Comparison of ENCODE assay signal across 20 mouse cellular contexts in genomic region chr8:46862508-46862907, GRCm38 (mm10).
"Had no signal": no experiment of that assay in that cellular context is flagged by ENCODE, and none has a peak within 500 bp of the region (broad histone marks: within the 10 kb centered on the region; RNA-seq: fewer than 3 reads in every experiment).

No protein-coding gene starts in this region.

- DNase-seq: cerebellum, adult 8-10 months; cerebellum, adult 9-10 months; cerebellum, adult 9-11 months; cerebellum, postnatal 10 days; cerebellum, postnatal 14 days; cerebellum, postnatal 25 days; cerebellum, postnatal 36 days; embryo, embryonic 11 days; forebrain, postnatal 0 days; gastrocnemius, adult 2 months; gastrocnemius, postnatal 10 days; gastrocnemius, postnatal 14 days; gastrocnemius, postnatal 25 days; gastrocnemius, postnatal 36 days; heart, adult 18-20 months; heart, adult 2 months had no signal

- ATAC-seq: forebrain, embryonic 13.5 days; forebrain, embryonic 14.5 days; forebrain, embryonic 15.5 days; forebrain, embryonic 16.5 days; forebrain, postnatal 0 days had no signal
